Mouse (Mus musculus) right cerebral cortex, adult 18-20 months (tissue): ENCODE results near the gene Clasp1.
A peak's percentile ranks its signal among the peaks of the same experiment; 100 is the strongest.

Experiments
- DNase-seq: peaks from one replicate; pipeline ENCODE4 v3.0.0; 2022; ENCODE audit warnings: mixed read lengths

Gene Clasp1

GRCm38 (mm10) chr1:118388757-118389453 lies at the start of gene Clasp1:
TSS of gene Clasp1 (plus strand) at chr1:118389058.
- DNase-seq: peak; percentile 97

GRCm38 (mm10) chr1:118343649-118344435 lies 45.0 kb upstream of the Clasp1 start:
- DNase-seq: no peak

- DNase-seq: no peak
Measured at GRCm38 (mm10) chr1:118349922-118350321, 38.9 kb upstream of the Clasp1 start.

DNA sequence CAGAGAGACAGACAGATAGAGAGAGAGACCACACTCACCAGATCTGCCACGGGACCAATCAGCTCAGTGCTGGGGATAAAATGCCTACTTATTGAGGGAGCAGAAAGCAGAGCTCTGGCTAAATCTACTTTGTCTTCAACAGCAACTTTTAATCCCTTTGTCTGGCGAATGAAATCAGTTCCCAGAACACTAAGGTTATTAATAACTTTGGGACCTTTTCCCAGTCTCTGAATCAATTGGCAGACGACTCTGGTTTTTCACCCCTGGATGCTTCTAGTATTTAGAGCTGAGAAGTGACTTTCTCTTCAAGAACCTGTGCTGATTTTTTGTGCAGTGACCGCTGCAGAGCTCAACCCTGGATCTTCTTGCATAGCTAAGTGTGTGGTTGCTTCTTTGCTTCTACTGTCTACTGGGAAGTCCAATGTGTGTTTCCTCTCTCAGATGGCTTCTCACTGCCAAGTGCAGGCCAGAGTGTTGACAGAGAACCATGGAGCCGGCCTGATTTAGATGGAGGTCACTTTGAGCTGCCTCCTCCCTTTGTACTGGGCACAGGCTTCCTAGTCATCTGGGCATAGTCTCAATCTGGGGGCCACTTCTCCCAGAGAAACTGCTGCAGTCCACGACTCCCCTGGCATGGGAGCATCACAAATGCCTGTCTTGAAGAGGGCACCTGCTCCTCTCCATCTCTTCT lies 29.6 kb upstream of the Clasp1 start:
- DNase-seq: no peak

- no peak for DNase-seq
Measured at GRCm38 (mm10) chr1:118367970-118368369, 20.9 kb upstream of the Clasp1 start.

DNA sequence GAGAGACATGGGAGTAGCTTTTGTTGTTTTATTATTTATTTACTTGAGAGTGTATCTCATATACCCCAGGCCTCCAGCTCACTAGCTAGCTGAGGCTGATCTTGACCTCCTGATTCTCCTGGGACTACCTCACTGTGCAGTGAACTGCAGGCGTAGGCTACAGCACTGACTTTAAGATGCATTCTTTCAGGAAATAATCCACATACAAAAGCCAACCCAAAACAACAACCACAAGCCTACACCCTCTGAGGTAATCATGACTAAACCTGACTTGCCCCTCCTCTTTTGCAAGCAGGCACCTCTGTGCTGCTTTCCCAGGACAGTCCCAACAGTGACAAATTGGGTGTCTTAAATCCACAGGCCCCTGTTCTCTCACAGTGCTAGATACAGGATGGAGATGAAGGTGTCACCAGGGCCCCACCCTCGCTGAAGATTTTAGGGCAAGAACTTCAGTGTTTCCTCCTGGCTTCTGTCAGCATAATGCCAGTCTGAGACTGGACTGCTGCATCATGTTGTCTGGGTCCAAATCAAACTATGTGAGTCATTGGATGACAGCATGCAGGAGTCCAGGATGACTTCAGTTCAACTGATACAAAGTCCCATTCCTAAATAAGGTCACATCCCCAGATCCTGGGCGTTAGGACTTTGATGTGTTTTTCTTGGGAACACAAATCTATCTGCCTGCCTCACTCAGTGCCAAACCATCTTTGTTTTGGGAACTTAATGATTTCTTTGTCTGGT lies 20.0 kb upstream of the Clasp1 start:
- no peak for DNase-seq

GRCm38 (mm10) chr1:118377784-118378183 lies 11.1 kb upstream of the Clasp1 start:
- DNase-seq: no peak

DNA sequence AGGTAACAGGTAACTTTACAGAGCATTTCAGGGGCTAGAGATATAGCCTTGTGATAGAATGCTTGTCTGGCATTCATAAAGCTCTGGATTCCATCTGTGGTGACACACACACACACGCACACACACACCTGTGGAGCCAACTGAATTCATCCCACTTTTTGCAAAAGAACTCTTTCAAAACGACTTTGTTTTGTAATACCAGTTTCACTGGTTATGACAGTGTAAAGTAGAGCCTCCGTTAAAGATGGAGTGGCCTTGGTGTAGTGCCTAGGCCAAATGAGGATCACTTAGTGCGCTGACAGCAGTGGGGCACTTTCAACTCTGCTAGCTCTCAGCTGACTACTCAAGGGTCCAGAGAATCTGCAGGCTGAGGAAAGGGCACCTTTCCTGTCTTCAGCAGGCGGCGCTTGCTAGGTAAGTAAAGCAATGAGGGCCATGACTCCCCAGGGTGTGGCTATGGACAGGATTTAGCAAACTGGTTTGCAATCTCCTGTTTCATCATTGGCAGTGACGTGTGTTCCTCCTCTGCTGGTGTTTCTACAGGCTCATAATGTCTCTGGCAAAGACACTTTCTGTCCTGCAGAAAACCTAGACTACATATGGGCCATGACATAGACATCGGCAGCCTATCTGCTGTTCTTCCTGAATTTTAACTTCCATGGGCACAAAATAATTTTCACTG lies 8.6 kb upstream of the Clasp1 start:
- no peak for DNase-seq

GRCm38 (mm10) chr1:118388127-118388756 lies 616 bp upstream of the Clasp1 start:
- DNase-seq: peak; percentile 78

GRCm38 (mm10) chr1:118389454-118390265 lies 802 bp downstream of the Clasp1 start:
- peak; percentile 21 for DNase-seq

DNA sequence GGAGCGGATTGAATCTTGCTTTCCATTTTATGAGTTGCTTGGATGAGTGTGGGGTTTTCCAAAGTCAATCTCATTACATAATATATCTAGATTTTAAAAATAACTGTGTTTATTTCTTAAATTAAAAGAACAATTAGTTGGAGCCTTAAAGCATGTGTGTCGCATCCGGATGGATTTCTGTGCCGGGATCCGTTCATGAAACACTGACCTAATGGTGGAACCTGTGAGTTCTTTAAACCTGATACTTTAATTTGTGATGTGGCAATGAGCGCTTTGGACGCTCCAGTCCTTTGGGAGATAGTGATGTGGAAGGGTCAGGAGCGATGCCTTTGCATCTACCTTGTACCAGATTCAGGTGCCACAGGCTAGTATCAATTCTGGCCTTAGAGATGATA lies 1.4 kb downstream of the Clasp1 start:
- no peak for DNase-seq

DNA sequence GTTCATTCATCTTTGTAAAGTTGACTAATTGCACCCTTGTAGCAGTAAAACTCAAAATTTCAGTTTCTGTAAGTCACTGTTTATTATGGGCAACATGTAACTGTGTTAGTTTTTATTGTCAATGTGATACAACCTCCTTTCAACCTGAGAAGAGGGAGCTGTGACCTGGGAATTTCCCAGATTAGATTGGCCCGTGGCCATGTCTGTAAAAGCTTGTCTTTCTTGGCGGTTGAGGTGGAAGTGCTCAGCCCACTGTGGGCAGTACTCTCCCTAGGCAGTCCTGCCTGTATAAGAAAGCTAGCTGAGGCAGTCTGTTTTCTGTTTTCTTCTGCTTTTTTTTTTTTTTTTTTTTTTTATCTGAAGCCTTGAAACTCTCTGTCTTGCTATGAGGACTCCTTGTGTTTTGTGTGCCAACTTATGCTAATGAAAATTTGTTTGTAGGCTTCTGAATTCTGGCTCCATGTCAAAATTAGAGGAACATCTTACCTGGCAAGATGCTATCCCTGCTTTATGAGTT lies 2.1 kb downstream of the Clasp1 start:
- no peak for DNase-seq

- DNase-seq: no peak
Measured at GRCm38 (mm10) chr1:118392246-118392645, 3.4 kb downstream of the Clasp1 start.

DNA sequence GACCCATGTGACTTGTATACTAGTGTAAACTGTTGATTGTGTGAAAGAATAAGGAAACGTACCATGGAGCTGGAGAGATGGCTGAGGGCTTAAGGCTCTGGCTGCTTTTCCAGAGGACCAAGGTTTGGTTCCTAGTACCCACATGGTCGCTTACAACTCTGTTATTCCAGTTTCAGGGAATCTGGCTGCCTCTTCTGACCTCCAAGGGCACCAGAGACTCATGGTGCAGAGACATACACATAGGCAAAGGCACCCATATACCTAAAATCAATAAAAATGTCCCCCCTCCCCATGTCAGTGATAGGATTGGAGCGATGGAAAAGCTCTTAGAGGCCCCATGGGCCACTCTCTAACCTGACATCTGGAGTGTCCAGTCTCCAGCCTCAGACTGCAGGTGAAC lies 5.1 kb downstream of the Clasp1 start:
- no peak for DNase-seq

DNA sequence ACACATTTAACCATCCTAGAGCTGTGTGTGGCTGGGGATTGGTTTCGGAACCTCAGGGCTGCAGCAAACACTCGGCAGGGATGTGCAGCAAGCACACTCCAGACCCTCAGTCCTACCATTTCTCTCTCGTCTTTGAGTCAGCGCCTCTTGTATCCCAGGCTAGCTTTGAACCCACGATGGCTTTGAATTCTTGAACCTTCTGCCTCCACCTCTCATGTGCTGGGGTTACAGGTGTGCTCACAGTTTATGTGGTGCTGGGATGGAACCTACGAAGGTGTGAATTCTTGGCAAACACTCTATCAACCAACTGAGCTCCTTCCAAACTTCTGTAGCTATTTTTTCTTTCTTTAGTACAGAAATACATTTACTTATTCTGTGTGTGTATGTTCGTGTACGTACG lies 9.0 kb downstream of the Clasp1 start:
- DNase-seq: no peak

DNA sequence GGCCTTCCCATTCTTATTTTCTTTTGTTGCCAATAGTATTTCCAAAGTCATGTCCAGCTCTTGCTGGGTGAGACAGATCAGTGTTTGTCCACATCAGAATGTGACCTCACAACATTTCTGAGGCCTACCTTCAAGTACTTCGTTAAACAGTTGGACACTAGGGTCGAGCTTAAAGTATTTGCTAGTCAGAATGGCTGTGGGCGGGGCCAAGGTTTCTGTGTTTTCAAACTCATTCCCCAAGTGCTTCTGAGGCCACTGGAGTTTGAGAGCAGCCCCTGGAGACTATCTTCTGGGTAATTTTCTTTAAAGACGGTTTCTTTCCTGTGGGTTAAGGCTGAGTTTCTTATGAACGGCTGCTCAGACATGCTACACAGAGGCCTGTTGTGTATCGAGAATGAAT lies 9.7 kb downstream of the Clasp1 start:
- DNase-seq: no peak

- DNase-seq: no peak
Measured at GRCm38 (mm10) chr1:118399625-118400310, 10.9 kb downstream of the Clasp1 start.

DNA sequence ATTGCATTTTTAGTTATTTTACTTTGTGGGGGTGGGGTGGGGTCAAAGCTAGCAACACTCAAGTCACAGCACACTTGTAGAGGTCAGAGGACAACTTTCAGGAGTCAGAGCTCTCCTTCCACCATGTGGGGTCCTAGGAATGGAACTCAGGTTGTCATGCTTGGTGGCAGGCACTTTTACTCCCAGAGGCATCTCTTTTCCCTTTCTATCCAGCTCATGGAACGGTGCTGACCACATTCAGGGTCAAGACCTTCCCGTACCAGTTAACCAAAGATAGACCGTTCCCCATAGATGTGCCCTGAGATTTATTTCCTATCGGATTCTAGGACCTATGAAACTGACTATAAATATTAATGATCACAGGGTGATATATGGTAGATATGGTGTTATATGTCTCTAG lies 13.1 kb downstream of the Clasp1 start:
- DNase-seq: no peak

GRCm38 (mm10) chr1:118402556-118402955 lies 13.7 kb downstream of the Clasp1 start:
- no peak for DNase-seq

DNA sequence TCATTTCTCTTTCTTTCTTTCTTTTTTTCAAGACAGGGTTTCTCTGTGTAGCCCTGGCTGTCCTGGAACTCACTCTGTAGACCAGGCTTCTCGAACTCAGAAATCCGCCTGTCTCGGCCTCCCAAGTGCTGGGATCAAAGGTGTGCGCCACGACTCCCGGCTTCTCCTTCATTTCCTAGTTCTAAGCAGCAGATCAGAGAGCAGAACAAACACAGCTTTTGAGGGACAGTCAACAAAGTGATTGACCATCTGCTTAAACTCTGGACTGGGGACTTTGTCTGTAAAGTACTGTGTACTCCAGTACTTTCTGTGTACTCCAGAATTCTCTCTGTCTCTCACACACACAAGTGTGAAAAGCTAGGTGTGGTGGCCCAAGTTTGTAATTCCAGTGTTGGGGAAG lies 14.1 kb downstream of the Clasp1 start:
- no peak for DNase-seq
